Mouse (Mus musculus) heart, embryonic 16.5 days (tissue): ENCODE measurements at regions not wholly inside any gene's neighbourhood (a gene's known extent, or its start where the extent isn't known, plus 50 kb on each side); places are given as distances from the start of the nearest gene placed in this dataset.

Experiments used
- ATAC-seq: fragments of 200-750 bp; cut with Nextera tagmentation; replicated peaks from 2 replicates; pipeline ENCODE4 v1.8.0; 2017; ENCODE audit warnings: moderate number of reproducible peaks; ENCODE audit not compliant: insufficient read depth, low FRiP score; ENCODE audit errors: extremely low read depth
- H3K27ac ChIP-seq: fragments of 300-500 bp; sonication (generic); 2 replicates; pipeline ENCODE4 v1.5.1; 2014; ENCODE audit warnings: mild to moderate bottlenecking, low read length, control low read depth, moderate library complexity
- H3K27me3 ChIP-seq: fragments of 300-500 bp; sonication (generic); 2 replicates; pipeline ENCODE4 v1.6.1; 2014; ENCODE audit warnings: low read length, mixed read lengths; ENCODE audit not compliant: control insufficient read depth, insufficient read depth
- H3K36me3 ChIP-seq: fragments of 300-500 bp; sonication (generic); 2 replicates; pipeline ENCODE4 v1.6.1; 2014; ENCODE audit not compliant: control insufficient read depth, insufficient read depth
- H3K4me1 ChIP-seq: fragments of 300-500 bp; sonication (generic); 2 replicates; pipeline ENCODE4 v1.6.1; 2014; ENCODE audit warnings: low read length, mixed read lengths; ENCODE audit not compliant: control insufficient read depth, insufficient read depth
- H3K4me2 ChIP-seq: fragments of 300-500 bp; sonication (generic); 2 replicates; pipeline ENCODE4 v1.6.1; 2014; ENCODE audit warnings: low read depth, mild to moderate bottlenecking, control low read depth, low read length
- H3K4me3 ChIP-seq: fragments of 300-500 bp; sonication (generic); 2 replicates; pipeline ENCODE4 v1.5.1; 2014; ENCODE audit warnings: mild to moderate bottlenecking, control low read depth, low read length
- H3K9ac ChIP-seq: fragments of 300-500 bp; sonication (generic); 2 replicates; pipeline ENCODE4 v1.6.1; 2014; ENCODE audit warnings: low read length, control low read depth
- H3K9me3 ChIP-seq: fragments of 300-500 bp; sonication (generic); replicated peaks from 2 replicates; pipeline ENCODE4 v1.6.1; 2016; ENCODE audit warnings: low read length; ENCODE audit not compliant: control insufficient read depth
- WGBS: fragments of 180-500 bp; shearing (Covaris S2); extraction: QIAGEN DNeasy Blood & Tissue Kit; methylation state at CpG from one replicate; pipeline ENCODE4 v1.1.7; 2014; 5-methylcytosine and 5-hydroxymethylcytosine counted together

DNA sequence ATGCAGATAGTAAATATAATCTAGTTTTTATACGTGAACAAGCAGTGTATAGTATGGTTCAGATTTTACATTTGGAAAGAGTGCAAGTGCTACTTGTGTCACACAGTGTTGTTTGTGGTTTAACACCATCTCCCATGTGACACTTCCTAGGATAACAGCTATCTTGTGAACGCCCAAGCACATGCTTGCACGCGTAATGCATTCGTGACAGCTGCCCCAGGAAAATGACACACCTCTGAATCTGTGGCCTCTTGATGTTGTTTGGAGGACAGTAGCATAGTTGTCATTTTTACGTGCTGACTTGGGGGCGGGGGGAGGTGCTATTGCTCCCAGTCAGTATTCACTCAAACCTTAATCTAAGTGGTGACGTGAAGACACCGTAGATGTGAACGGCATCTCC lies 256.2 kb upstream of the Daam1 start:
- H3K4me3 ChIP-seq, result no peak overlapping the region
- no peak for ATAC-seq
- no peak overlapping the region for H3K4me2 ChIP-seq
- H3K27me3 ChIP-seq, result no peaks in the 10 kb centered on the region
- no peak overlapping the region for H3K9ac ChIP-seq
- peaks cover 8% of the 10 kb centered on the region for H3K4me1 ChIP-seq
- no peaks in the 10 kb centered on the region for H3K9me3 ChIP-seq
- WGBS, result 50% methylated on average over 10 of the region's 10 CpGs
- no peaks in the 10 kb centered on the region for H3K36me3 ChIP-seq
- no peak overlapping the region for H3K27ac ChIP-seq

DNA sequence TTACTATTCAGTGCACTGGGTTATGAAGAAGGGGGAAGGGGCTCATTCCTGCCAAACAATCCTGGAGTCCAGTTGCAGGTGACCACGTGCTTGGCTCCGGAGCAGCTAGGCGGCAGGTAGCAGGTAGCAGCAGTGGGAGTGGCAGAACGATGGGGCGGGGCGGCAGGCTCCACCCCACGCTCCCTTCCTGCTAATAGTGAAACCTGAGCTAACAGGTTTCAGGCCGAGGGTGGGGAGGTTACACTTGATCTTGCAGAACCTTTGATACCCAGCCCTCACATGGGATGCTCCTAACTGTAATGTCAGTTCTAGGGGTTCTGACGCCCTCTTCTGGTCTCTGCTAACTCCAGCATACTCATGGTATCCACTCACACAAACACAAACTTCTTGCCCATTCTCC lies 253.5 kb upstream of the Daam1 start:
- Histone ChIP-seq H3K27ac (no peak overlapping the region), H3K9ac (peak overlapping the region; percentile 47; the same call in 1 of the 2 replicates), H3K27me3 (no peaks in the 10 kb centered on the region; the same call in 1 of the 2 replicates), H3K4me1 (peaks cover 8% of the 10 kb centered on the region), H3K36me3 (no peaks in the 10 kb centered on the region), H3K4me2 (peak overlapping the region; percentile 75), H3K9me3 (no peaks in the 10 kb centered on the region; the same call in 1 of the 2 replicates), H3K4me3 (peak overlapping the region; percentile 51)
- 3% methylated on average over 9 of the region's 9 CpGs for WGBS
- ATAC-seq, result no peak; the same call in 1 of the 2 replicates

DNA sequence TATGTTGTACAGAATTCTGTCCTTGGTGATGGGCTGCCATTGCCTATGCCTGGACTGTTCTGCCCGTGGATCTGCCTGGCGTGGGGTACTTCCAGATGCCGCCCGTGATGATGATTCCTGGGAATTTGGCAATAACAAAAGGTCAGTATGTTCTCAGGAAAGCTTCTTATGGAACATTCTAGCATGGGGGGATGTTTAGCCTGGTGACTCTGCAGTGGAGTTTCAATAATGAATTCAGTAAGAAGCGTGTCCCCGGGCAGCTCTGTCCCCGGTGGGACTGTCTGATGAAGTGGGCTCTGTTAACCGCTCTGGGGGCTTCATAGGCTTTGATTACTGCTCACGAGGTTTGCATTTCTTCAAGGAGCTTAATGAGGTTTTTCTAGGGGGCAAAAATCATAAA lies 252.9 kb upstream of the Daam1 start:
- WGBS, result 85% methylated on average over 9 of the region's 9 CpGs
- H3K9ac ChIP-seq, result no peak overlapping the region

DNA sequence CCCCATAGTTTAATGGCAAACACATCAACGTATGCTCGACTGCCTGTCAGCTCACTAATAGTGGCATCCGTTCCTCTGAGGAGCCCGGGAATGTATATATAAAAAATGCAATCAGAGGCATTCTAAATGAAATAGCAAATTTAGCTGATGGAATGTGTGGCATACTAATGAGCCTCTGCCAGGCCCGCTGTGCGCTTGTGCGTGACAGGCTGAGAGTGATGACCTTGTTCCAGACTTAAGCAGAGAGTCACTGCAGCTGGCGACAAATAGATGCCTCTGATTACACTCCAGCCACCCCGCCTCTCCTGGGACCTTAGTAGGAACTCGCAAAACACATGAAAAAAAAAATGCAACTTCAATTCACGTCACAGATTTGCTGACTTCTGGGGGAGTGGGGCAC lies 252.0 kb upstream of the Daam1 start:
- no peaks in the 10 kb centered on the region for H3K36me3 ChIP-seq
- no peak for ATAC-seq
- H3K4me1 ChIP-seq, result peaks cover 8% of the 10 kb centered on the region
- H3K9ac ChIP-seq, result no peak overlapping the region
- no peak overlapping the region for H3K4me3 ChIP-seq
- no peaks in the 10 kb centered on the region; the same call in 1 of the 2 replicates for H3K27me3 ChIP-seq
- no peaks in the 10 kb centered on the region; the same call in 1 of the 2 replicates for H3K9me3 ChIP-seq
- no peak overlapping the region for H3K27ac ChIP-seq
- no peak overlapping the region for H3K4me2 ChIP-seq
- WGBS, result 39% methylated on average over 11 of the region's 11 CpGs

More for the DNA sequence above, 252.9 kb upstream of the Daam1 start:
- no peaks in the 10 kb centered on the region for H3K36me3 ChIP-seq
- no peak for ATAC-seq
- H3K4me3 ChIP-seq, result no peak overlapping the region
- H3K27ac ChIP-seq, result no peak overlapping the region
- no peaks in the 10 kb centered on the region; the same call in 1 of the 2 replicates for H3K9me3 ChIP-seq
- no peak overlapping the region for H3K4me2 ChIP-seq
- no peaks in the 10 kb centered on the region; the same call in 1 of the 2 replicates for H3K27me3 ChIP-seq
- peaks cover 8% of the 10 kb centered on the region for H3K4me1 ChIP-seq

DNA sequence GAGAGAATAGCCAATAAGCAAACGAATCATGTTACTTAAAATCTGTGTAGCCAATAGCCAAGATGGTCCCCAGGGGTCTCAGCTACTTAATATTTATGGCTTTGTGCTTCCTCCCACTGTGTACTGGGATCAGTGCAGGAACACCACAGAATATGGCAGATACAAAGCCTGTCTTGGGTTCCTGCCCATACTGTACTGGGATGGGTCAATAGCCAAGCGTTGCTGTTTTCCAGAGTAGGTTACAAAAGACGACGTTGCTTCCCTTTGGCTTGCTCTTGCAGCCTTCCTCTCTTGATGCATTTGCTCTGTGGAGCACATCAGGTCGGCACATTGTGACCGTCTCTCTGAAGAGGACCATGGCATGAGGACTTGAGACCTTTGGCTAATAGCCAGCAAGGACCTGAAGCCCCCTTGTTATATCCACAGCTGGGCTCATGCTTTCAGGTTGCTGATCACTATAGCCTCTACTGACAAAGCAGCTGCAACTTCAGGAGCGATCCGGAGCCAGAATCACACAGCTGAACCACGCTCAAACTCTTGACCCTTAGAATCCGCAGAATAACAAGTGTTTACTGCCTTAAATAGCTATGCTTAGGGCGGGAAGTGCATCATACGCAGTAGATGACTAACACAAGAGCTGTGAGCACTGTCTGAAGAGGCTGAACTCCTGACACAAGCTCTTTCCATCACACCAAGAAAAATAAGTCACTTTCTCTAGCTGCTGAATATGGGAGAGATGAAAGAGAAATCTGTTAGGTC lies 250.2 kb upstream of the Daam1 start:
- ATAC-seq, result no peak
- Histone ChIP-seq H3K36me3 (no peaks in the 10 kb centered on the region), H3K4me1 (peaks cover 8% of the 10 kb centered on the region), H3K27me3 (no peaks in the 10 kb centered on the region; the same call in 1 of the 2 replicates), H3K9ac (no peak overlapping the region), H3K4me3 (no peak overlapping the region), H3K9me3 (no peaks in the 10 kb centered on the region; the same call in 1 of the 2 replicates), H3K4me2 (no peak overlapping the region), H3K27ac (no peak overlapping the region)
- WGBS, result 72% methylated on average over 12 of the region's 12 CpGs

DNA sequence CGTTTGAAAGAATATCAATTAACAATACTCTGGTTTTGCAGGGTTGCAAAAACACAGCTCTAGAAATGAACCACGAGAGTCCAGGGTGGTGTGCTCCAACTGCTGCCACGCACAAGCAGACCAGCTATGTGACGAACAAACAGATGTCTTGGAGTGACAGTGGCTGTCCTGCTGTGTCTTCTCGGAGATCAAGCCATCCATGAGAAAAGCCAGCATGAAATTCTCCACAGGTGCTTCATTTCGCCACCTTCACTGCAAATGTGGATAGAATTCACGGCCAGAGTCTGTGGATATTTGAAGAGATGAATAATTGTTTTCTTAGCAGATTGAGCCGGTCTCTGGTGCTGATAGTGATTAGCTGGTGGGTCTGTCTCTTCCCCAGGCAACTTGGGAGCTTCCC lies 246.3 kb upstream of the Daam1 start:
- Histone ChIP-seq H3K4me2 (no peak overlapping the region), H3K36me3 (no peaks in the 10 kb centered on the region), H3K4me3 (no peak overlapping the region), H3K27me3 (no peaks in the 10 kb centered on the region; the same call in 1 of the 2 replicates), H3K4me1 (no peaks in the 10 kb centered on the region), H3K9ac (no peak overlapping the region), H3K27ac (no peak overlapping the region), H3K9me3 (no peaks in the 10 kb centered on the region; the same call in 1 of the 2 replicates)
- WGBS, result 62% methylated on average over 8 of the region's 8 CpGs
- ATAC-seq, result no peak

DNA sequence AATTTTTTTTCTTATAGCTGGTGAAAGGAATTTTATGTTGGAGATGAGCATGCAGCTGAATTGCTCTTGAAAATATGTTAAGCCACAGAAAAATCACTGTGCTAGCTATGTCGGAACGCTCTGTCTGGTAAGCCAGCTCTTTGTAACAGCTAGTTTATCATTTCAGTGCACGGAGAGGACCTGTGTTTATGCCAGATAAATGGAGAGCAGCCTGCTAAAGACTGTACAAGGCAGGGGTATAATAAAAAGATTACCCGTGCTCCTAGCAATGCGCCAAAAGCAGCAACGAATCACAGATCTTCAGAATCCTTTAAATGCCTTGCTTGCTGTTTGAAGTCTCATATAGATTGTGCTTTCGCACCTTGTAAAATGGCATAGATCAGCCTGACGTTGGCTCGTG lies 232.2 kb upstream of the Daam1 start:
- WGBS, result 60% methylated on average over 9 of the region's 9 CpGs

DNA sequence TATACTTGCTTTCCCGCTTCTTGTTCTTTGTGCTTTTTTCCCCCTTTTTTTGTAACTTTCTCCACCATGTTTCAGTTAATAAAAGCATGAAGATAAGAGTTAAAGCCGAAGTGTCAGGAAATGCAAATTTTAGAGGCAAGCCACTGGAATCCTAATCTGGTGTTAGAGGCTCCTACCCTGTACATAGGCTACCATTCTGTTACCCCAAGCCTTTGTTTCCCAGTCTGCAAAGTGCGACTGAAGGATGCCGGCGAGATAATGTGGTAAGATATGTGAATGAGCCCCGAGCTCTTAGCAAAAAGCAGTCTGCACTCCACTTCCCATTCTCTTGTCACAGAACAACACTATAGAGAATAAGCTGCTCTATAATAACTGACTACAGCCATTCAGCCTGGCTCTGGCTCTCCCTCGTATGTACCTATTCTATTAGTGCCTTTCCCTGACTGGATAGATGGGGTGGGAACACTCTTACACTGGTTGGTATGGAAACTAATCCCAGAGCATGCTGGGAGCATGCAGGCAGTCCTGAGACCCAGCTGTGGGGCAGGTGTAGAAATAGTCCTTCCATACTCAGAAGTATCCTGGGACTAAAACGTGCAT lies 229.7 kb upstream of the Daam1 start:
- Histone ChIP-seq H3K9ac (no peak overlapping the region), H3K9me3 (no peaks in the 10 kb centered on the region), H3K36me3 (no peaks in the 10 kb centered on the region), H3K4me2 (no peak overlapping the region), H3K4me3 (no peak overlapping the region), H3K27me3 (no peaks in the 10 kb centered on the region), H3K4me1 (no peaks in the 10 kb centered on the region), H3K27ac (no peak overlapping the region)
- WGBS, result 67% methylated on average over 8 of the region's 8 CpGs
- ATAC-seq, result no peak

More for the DNA sequence above, 232.2 kb upstream of the Daam1 start:
- H3K9ac ChIP-seq, result no peak overlapping the region
- H3K36me3 ChIP-seq, result no peaks in the 10 kb centered on the region
- no peak overlapping the region for H3K4me3 ChIP-seq
- ATAC-seq, result no peak
- no peaks in the 10 kb centered on the region for H3K4me1 ChIP-seq
- no peaks in the 10 kb centered on the region for H3K27me3 ChIP-seq
- no peak overlapping the region for H3K27ac ChIP-seq
- no peak overlapping the region for H3K4me2 ChIP-seq
- H3K9me3 ChIP-seq, result no peaks in the 10 kb centered on the region

DNA sequence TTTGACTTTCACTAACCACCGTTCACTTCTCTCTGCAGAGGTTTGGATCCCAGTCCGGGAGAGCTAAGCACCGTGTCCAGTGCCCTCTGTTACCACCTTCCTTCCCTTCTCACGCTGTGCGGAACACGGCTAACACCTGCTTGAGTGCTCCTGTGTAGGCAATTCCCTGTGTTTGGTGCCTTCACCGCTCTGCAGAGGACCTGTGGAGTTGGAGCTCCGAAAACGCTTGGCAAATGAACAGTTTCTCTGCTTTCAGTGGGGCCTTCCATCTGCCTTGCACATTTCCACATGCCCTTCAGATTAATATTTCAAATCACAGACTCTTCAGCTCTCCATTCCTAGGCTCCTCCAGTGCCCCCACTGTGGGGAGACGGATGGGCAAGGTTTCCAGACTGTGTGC lies 227.7 kb upstream of the Daam1 start:
- WGBS, result 90% methylated on average over 10 of the region's 10 CpGs
- no peaks in the 10 kb centered on the region for H3K36me3 ChIP-seq
- no peak overlapping the region for H3K4me3 ChIP-seq
- no peak for ATAC-seq
- H3K4me1 ChIP-seq, result no peaks in the 10 kb centered on the region
- no peaks in the 10 kb centered on the region for H3K27me3 ChIP-seq
- H3K27ac ChIP-seq, result no peak overlapping the region
- H3K4me2 ChIP-seq, result no peak overlapping the region
- H3K9me3 ChIP-seq, result no peaks in the 10 kb centered on the region
- H3K9ac ChIP-seq, result no peak overlapping the region
